Mouse (Mus musculus): ENCODE data around the gene Ndufa12.

The Ndufa12 gene

GRCm38 (mm10) chr10:94198482-94199405, at the start of gene Ndufa12:
TSS of gene Ndufa12 (plus strand) at chr10:94198720.
- peak; percentile 96 for DNase-seq (ENCODE audit: low read depth)

DNA sequence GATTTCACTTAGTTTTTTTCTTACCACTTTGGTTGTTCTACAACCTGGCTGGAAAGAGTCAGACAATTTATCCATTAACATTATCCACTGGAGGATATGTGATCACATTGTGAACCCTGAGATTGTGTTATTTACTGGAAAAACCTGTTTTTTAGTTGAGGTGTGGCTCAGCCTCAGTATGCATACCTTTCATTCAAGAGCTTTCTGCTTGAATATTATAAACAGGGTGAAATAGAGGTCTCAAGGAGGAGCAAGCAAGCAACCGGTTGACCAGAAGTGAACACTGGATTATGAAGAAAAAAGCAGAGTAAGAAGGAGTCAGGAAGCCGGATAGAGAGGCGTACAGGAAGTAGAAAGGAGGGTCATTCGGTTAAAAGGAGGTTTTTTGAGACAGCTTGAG, 47.0 kb upstream of the Ndufa12 start:
- no peak for DNase-seq (ENCODE audit: low read depth)

- no peak for DNase-seq (ENCODE audit: low read depth)
These were observed 44.7 kb upstream of the Ndufa12 start for GRCm38 (mm10) chr10:94153841-94154240.

GRCm38 (mm10) chr10:94158962-94159361, 39.6 kb upstream of the Ndufa12 start:
- no peak for DNase-seq (ENCODE audit: low read depth)

DNA sequence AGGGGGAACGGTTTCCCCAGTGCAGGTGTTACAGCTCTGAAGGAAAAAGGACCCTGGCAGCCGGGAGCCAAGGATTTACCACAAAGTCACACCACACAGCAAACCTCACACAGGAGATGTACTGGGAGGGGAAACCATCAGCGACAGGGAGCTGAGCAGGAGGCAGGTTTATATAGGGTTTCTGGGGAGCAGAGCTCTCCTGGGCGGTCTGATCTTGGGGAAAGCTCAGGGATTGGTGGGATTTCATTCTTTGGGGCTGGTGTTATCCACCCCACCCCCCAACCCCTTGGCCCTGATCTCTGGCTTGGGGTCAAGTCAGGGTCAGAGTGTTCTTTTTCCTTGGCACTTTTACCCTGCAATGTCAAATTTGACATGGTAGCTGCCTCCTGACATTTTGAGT, 39.1 kb upstream of the Ndufa12 start:
- no peak for DNase-seq (ENCODE audit: low read depth)

- no peak for DNase-seq (ENCODE audit: low read depth)
These were observed 37.3 kb upstream of the Ndufa12 start for GRCm38 (mm10) chr10:94161051-94161765.

DNA sequence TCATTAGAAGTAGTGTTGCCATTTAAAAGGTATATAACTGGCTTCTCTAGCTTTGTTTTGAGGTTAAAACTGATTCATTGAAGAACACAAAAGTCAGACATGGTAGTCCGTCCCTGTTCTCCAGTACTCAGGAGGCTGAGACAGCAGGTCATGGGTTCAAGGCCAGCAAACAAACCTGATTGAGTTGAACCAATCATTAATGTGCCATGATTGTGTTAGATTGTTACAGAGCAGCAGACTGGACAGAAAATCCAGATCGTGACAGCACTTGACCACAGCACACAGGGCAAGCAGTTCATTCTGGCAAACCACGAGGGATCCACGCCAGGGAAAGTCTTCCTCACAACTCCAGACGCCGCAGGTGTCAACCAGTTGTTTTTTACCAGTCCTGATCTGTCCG, 36.5 kb upstream of the Ndufa12 start:
- DNase-seq (ENCODE audit: low read depth): no peak

DNA sequence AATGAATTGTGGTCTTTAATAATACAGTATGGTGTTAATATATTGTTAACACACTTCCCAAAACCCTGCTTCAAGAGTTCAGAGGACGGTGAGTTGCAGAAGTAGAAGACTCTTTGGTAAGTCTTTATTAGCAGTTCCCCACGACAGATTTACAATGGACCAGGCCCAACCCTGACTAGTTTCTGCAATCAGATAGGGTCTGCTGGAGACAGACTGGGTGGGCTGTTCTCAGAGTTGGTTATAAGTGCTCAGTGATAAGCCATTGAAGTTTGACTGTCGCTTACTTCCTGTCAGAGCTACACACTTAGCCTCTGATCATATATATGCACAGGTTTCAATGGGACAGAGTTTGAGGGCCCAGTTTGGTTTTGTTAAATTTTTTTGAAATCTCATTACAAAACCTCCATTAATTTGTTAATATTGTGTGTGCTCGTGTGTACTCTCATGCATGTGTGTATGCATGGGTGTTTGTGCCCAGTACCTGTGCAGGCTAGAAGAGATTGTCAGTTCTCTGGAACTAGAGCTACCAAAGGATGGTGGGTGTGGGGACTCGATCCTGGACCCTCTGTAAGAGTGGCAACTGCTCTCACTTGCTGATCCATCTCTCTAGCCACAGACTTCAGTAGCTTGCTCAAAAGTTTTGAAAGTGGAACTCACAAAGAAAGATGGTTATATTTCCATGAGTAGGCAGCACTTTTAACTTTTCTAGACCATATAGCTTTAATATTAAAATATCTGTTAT, 34.2 kb upstream of the Ndufa12 start:
- DNase-seq (ENCODE audit: low read depth): no peak

DNA sequence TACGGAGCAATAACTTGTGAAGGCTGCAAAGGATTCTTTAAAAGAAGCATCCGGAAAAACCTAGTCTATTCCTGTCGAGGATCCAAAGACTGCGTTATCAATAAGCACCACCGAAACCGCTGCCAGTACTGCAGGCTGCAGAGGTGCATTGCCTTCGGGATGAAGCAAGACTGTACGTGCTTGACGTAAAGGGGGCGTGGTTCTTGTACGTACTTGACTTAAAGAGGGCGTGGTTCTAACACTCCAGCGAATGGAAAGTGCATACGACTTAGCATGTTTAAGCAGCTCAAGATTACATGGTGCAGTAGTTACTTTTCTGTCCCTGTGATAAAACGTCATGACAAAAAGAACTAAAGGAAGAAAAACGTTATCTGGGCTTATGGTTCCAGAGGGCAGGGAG, 33.1 kb upstream of the Ndufa12 start:
- DNase-seq (ENCODE audit: low read depth): no peak

DNA sequence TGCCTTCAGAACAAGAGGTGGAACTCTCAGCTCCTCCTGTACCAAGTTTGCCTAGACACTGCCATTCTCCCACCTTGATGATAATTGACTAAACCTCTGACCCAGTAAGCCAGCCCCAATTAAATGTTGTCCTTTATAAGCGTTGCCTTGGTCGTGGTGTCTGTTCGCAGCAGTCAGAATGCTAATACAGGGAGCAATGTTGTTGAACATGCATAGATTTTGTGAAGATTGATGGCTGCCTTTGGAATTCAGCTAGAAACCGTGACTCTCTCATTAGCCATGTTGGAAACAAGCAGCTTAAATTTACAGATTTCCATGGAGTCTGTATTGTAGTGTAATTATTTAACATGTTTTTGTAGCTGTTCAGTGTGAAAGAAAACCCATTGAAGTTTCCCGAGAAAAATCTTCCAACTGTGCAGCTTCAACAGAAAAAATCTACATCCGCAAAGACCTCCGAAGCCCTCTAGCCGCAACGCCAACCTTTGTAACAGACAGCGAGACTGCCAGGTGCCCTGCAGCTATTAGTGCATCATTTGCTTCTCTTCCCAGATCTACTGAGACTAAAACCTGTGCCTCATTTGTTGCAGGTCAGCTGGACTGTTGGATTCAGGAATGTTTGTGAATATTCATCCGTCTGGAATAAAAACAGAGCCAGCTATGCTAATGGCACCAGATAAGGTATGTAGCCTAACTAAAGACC, 31.3 kb upstream of the Ndufa12 start:
- DNase-seq (ENCODE audit: low read depth): no peak

DNA sequence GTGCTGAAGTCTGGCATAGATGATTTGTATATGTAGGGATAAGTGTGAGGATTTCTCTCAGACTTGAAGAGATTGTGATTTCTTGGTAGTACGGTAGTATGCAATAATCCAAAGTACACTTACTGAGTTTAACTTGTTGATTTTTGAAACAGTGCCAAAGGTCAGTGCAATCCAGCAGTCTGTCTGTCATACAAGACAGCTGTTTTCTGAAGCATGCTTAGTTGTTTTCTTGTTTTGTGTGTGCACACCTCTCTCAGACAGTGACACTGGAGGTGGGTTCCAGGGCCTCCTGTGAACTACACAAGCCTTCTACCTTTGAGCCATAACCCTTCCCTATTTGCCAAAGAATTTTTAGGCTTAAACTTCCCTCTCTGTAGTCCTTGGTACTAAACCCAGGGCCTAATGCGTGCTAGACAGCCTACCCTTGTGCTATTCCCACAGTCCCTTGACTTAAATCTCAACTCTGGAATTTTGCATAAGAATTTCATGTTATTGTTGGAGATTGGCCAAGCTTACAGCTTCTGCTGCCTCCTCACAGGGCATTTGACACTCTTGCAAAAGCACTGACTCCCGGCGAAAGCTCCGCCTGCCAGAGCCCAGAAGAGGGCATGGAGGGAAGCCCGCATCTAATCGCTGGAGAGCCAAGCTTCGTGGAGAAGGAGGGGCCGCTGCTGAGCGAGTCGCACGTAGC, 26.9 kb upstream of the Ndufa12 start:
- no peak for DNase-seq (ENCODE audit: low read depth)

DNA sequence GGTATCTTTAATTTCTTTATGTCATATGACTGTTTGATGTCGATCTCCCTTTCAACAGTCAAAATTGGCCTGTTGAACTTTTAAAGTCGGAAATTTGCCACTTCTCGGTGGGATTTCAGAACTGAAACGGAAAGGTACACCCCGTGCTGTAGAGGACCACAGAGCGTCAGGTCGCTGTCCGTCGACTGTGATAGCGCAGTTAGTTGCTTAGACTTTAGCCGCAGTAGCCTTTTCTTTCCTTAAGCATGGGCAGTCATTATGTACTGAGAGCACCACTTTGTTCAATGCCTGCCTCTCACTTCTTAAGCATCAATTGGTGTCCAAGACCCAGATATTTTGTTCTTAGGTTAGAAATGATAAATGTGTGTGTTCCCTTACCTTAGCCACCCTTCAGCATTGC, 26.4 kb upstream of the Ndufa12 start:
- DNase-seq (ENCODE audit: low read depth): no peak

- no peak for DNase-seq (ENCODE audit: low read depth)
These were observed 25.8 kb upstream of the Ndufa12 start for GRCm38 (mm10) chr10:94172706-94173105.

DNA sequence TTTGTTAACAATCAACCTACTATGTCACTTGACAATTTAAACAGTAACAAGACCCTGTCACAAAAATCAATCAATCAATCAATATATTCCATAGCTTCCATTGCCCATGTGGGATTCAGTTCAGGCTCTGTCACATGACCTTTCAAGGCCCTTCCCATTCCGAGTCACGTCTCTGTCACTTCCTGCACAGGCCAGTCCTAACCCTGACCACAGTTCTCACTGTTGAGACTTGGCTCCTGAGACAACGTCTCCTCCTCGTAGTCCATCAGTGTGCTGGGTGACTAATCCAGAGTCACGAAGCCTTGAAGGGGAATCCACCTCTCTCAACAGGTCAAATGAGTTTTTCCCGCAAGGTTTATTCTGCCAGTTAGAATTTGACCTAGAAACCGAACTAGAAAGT, 23.9 kb upstream of the Ndufa12 start:
- DNase-seq (ENCODE audit: low read depth): no peak

DNA sequence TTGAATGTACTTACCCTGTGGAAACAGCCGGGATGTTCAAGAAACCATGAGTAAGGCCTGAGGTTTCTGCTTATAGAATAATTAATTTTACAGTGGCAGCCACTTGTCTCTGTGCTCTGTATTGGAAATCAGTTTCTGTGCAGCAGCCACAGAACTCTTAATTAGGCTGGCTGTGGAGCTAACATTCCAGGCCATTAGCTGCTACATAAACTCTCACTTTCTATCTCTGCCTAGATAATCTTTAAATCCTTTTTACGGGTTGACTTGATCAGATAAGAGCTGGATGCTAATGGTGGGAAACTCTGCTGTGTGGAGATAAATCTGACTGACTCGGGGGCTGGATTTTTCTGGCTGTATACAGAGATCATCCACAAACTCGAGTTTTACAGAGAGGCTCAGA, 15.3 kb upstream of the Ndufa12 start:
- DNase-seq (ENCODE audit: low read depth): no peak

DNA sequence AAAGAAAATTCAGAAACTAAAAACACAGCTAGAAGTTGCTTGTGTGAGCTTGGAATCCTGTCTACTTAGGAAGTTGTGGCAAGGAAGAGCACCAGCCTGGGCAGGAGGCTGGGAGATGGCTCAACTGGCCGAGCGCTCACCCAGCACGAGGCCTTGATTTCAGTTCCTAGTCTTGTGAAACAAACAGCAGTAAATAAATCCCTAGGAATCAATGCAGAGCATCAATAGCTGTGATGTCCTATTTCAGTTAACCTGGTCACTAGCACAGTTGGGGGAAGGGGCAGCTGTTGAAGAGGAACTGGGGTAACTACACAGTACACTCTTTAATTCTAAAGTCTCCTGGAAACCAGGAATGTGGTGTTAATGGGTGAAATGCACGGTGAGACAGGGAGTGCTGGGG, 6.5 kb downstream of the Ndufa12 start:
- no peak for DNase-seq (ENCODE audit: low read depth)

DNA sequence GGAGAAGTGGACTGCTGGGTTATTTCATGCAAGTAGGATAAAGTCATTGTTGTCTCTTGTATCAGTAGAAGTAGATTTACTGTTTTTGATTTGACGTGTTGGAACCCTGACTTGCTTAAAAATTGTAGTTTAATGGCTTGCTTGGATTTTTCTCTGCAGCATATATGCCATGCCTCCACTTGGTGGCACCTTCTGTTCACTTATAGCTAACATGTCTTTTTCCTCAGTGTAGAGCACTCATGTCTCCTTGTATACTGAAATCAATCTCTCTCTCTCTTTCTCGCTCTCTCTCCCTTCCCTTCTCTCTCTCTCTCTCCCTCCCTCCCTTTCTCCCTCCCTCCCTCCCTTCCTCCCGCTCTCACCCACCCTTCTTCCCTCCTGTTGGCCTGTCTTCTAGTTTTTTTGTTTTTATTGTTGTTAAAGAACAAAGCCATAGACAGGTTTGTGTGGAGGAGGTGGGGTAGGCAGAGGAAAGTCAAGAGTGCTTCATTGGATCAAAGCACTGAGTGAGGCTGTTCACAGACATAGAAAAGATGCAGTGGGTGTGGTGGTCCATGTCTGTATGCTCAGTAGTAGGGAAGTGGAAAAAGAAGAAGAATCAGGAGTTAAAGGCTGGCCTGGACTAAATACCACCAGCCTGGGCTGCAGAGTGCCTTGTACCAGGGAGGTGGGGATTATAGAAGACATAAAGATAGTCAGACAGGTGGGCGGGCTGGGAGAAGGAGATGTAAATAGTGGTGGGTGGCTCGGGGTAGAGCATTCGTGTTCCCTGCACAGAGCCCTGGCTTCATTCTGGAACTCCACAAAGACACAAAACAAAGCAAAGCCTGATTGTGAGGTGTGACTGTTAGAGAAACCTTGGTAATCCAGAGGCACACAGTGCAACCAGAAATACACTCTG, 12.4 kb downstream of the Ndufa12 start:
- peak; percentile 7 for DNase-seq (ENCODE audit: low read depth)

DNA sequence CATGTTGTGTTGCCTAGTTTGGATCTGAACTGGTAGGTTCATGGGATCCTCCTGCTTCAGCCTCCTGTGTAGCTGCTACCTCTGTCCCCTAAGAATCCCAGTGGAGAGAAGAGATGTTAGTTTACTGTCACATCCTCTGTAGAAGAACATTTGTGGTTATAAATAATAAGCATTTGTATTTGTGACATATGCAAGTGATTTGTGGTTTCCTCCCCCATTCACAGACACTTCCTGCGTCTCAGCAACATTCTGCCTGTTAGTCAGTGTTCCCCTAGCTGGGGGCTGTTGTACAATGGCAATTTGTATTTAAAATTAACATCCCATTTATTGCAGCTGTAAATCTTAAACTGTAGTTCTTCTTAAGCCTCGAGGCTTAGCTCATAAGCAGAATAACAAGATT, 13.2 kb downstream of the Ndufa12 start:
- peak; percentile 34 for DNase-seq (ENCODE audit: low read depth)

GRCm38 (mm10) chr10:94225026-94225750, 26.7 kb downstream of the Ndufa12 start:
- no peak for DNase-seq (ENCODE audit: low read depth)
